Mouse (Mus musculus): ENCODE measurements at regions not wholly inside any gene's neighbourhood (a gene's known extent, or its start where the extent isn't known, plus 50 kb on each side); places are given as distances from the start of the nearest gene placed in this dataset.

DNA sequence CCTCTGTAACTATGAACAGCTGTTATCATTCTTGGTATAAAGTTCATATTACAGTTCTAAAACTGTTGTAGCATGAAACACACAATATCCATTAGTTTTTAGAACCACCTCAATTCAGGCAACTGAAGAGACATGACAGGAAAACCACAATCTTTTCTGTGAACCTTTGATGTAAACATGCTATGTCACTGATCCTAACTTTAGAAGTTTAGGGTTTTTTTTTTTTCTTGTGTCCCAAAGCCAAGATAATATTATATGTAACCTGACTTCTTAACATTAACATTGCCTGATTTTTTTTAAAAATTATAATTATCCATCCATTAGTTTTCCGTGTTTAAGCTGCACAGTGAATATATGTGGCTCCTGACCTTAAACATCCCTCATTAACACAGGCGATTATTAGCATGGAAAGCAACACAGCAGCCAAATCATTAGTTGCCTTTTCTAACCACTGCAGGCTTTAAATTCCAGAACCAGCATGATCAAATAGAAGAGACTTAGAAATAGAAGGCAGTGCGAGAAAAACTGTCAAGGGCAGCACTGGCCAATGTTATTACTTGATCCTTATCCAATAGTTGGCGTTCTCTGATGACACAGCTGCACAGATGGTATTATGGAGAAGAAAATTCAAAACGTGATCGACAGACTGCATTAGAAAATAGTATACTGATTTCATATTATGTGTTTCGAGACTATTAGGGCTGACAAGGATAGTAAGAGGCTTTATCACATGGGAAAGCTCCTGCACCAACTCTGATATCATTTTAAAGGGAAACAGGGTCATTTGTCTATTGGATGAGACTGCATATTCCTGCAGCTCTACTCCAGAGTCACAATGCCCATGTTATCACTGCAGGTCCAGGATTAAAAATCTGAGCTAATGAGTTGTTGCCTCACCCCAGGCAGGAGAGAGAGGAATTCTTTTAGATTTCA lies 321.7 kb upstream of the Clec14a start:
- in situ Hi-C loops (cut with MboI, MseI): no loop called here

DNA sequence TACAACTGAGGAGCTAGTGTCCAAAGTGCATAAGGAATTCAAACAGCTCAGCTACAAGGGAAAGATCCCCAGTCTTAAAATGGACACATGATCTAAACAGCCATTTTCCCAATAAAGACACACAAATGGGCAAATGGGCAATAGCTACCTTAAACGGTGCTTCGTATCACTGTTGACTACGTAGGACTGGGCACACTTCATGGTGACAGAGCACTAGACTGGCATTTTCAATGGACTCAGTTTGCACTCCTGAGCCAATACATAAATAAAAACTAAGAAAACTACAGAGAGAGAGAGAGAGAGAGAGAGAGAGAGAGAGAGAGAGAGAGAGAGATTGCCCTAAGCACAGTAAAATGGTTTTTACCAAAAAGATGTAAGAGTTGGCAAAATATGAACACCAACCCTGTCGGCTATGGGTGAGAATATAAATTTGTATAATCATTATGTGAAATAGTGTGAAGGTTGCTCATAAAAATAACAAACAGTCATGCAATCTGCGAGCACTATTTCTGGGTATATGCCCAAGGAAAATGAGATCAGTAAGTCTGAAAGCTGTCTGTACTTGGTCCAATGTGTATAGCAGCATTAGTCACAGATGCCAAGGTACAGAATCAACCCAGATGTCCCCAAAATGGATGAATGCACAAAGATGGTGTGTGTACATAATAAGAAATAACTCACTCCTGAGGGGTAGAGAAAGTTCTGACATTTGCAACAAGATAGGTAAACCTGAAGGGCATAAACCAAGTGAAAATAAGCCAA lies 312.9 kb upstream of the Clec14a start:
- in situ Hi-C loops (cut with MboI, MseI): no loop called here

DNA sequence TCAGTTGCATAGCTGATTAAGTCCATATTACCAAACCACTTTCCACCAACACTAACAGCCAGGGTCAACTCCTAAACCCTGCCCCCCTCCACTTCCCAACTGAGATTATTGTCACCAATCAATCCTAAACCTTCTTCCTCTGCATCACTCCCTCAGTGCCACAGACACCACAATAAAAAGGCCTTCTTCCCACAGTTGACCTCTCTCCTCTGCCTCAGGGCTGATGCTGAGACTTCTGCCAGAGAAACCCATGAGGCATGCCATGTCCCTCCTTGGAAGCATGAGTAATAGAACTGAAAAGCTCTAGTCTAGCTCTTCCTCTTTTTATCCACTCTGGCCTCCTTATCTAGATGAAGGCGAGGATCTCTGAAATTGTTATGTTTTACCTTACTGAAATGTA lies 300.0 kb upstream of the Clec14a start:
- in situ Hi-C loops (cut with MboI, MseI): no loop called here

DNA sequence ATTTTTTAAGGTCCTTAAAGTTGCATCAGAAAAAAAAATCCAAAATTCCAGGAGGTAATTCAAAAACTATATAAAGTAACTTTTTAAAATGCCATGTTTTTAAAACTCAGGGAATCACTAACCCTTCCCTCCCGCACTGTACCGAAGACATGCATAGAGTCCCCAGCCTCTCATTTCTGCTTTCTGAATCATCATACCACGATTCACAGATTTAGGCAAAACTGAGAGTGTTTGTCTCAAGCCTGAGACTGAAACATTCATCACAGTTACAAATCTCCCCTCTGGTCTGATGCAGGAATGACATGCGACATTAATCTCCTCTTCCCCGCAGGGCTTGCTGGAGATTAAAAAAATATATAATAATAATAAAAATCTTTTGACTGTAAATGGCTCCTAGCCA lies 291.8 kb upstream of the Clec14a start:
- in situ Hi-C loops (cut with MboI, MseI): no loop called here

DNA sequence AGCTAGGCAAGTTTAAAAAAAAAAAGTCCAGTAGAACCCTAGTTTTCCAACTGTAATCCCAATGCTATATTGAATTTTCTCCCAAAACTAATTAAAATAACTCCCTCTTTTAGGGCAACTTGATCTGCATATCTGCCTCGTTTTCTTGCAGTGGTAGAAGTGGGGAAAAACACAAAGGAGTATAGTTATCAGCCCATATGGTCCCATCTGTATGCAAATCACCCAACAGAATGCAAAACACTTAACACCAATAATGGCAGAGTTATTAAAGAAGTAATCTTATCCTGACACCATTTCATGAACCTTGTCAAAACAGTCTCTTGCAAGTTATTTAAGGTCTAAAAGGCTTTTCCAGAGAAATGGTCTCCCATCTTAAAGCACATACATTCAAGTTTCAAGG lies 290.7 kb upstream of the Clec14a start:
- in situ Hi-C loops (cut with MboI, MseI): no loop called here

DNA sequence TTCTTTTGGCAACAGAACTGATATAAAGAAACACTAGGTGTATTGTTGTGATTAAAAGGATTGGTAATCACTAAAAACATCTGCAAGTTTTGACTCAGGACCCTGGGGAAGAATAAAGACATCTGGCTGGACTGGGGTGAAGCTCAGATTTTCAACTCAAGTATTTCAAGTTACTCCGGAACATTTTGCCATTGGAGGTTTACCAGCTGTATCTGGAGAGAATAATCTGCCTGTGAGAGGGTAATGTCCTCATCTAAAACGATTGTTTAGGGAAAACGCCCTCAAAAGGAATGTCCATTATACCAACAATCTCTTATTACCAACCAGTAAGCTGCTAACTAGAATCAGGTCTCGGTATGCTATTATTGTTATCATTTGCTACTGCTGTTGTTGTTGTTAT lies 288.2 kb upstream of the Clec14a start:
- in situ Hi-C loops (cut with MboI, MseI): no loop called here

DNA sequence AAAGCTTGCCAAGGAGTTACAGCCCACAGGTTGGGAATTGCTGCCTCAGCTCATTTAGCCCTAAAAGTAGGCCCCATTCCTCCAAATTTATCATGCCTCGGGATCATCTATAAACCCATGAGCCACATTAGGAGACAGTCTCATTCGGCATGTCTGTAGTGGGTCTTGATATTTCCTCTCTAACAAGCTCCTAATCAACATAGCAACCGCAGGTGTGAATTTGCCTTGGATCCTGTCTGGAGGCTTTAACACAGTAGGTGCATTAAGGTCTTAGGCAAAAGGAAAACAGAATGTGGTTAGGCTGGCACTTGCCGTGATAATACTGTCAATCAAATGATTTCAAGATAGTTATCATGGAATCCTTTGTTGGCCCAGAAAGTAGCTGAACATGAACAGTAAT lies 287.7 kb upstream of the Clec14a start:
- in situ Hi-C loops (cut with MboI, MseI): no loop called here

DNA sequence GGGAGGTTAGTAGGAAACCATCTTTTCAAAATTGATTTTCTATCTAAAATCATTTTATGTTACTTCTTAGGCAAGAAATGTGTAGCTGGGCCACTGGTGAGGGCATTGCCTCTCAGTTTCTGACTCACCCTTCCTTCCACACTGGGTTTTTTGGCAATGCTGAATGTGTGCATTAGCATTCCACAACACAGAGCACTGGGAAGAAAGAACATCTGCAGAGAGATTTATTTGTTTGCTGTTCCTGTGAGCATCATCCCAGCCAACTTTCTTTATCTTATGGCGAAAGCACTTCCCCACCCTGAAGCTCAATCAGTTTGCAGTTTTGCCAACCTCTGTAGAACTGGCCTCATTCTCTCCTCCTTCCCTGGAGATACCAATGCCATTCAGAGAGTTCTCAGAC lies 287.0 kb upstream of the Clec14a start:
- in situ Hi-C loops (cut with MboI, MseI): no loop called here

DNA sequence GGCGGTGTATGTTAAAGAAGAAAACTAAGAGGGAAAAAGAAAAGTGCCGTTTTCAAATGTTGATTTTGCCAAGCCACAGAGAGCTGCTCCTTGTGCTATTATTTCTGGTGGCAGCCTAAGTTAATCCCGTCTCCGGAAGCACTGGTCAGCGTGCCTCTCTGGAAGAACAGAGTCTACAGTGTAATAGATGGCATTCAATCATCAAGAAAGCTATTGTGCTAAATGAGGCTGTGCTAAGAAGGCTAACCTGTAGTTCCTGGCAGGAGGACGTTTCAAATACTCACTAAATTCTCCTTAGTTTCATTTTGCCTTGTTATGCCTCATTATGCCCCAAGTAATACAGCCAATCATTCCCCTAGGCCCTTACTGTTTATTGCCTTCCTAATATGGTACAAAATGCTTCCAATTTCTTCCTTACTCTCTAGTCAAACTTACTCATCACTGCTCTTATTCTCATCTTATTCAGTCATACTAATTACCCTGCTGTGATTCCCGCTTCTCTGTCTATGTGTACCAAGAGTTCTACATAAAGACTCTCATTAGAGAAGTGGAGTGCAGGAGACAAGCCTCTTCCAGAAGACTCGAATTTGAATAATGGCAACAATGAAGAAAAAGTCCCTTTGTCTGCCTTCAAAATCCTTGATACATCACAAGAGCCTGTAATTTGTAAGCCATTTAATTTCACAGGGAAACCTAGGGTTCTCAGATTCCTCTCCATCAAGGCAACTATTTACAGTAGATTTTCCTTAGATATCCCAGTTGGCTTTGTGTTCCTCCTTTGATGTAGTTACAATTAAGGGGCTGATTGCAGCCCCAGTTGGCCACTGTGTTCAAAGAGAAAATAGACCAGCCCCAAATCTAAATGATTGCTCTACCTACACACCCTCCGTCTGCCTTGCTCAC lies 282.0 kb upstream of the Clec14a start:
- in situ Hi-C loops (cut with MboI, MseI): no loop called here

DNA sequence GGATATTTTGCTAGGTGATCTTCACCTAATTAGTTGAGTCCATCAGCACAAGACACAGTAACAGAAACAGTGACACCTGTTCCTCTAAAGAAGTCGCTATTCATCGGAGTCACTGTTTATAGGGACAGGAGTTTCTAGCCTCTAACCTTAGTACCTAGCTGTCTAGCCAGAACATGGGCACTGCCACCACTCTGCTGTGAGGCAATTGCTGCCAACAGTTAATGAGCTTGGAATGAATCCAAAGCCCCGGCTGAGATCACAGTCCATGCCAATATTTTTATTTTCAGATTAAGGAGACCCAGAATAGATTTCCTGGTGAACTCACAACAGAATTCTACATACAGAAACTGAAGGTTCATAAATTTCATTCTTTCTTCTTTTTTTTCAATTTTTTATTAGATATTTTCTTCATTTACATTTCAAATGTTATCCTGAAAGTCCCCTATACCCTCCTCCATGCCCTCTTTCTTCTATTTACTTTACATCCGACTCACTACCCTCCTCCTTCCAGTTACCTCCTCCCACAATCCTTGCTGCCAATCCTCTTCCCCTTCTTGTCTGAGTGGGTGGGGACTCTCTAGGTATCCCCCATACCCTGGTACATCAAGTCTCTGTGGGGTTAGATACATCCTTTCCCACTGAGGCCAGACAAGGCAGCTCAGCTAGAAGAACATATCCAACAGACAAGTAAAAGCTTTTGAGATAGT lies 276.9 kb upstream of the Clec14a start:
- in situ Hi-C loops (cut with MboI, MseI): no loop called here

DNA sequence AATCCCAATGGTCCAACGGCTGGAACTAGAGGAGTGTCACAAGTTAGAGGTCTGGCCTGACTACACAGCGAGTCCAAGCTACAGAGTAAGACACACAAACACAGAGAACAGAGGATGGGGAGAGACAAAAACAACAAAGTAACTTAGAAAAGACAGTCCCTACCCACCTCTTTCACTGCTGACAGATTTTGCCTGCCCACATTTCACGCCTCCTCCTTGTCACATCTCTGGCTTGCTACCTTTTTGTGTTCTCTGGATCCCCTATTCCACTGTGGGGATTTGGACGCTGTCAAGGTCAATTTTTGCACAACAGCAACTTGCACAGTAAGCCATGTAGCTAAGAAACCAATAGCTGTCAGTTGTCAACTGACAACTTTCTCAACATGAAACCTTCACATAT lies 275.8 kb upstream of the Clec14a start:
- in situ Hi-C loops (cut with MboI, MseI): no loop called here

DNA sequence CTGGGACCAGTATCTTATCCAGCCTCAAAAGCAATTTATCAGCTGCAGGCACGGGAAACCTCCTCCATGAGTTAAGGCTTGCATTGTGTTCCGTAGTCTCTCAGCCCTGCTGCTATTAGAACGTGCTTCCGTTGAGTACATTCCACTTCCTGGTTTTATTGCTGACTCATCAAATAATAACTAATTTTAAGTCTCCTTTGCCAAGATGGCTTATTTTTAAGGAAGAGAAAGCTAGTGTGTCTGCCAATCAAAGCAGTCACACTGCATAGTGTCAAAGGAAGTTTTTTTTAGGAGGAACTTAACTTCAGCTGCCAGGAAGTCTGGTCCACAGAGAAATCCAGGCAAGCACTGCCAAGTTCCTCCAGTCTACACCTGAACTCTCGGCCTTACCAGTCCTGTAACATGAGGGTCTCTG lies 269.2 kb upstream of the Clec14a start:
- in situ Hi-C loops (cut with MboI, MseI): no loop called here

DNA sequence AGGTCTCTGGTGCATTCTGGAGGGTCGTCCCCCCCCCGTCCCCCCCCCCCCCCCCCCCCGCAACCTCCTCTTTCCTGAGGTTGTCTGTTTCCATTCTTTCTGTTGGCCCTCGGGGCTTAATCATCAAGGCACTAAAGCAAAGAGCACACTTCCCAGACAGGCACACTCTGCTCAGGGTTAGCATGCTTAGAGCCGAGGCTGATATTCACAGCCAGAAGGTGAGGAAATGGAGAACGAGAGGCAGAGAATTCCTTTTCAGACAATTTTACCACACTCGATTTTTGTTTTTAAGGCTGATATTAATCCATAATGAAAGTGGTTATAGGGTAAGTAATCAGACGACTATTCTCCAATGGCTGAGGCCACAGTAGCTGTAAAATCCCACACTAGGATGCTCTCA lies 268.7 kb upstream of the Clec14a start:
- in situ Hi-C loops (cut with MboI, MseI): no loop called here

DNA sequence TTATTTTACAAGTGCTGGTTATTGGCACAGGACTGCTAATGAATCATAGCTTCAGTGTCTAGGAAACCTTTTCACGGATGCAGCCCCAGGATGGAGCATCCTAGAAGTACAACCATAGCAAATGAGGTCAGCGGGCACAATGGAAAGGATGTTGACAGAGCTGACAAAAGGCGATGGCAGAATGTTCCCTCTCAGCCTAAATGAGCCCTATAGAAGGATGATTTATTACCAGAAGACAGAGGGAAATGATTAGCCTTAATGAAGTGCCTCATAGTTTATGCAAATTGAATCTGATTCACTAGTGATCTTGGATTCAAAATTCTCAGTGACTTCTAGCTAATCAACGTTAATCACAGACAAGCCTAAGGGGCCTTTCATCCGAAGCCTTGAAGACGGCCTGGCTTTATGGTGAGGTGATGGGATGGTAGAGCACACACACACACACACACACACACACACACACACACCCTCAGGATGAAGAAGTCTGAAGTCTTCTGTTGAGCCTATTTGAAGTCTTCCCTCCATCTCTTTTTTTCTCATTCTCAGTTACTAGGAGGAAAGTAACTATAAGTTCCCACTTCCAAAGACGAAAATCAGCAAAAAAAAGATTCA lies 267.4 kb upstream of the Clec14a start:
- in situ Hi-C loops (cut with MboI, MseI): no loop called here

DNA sequence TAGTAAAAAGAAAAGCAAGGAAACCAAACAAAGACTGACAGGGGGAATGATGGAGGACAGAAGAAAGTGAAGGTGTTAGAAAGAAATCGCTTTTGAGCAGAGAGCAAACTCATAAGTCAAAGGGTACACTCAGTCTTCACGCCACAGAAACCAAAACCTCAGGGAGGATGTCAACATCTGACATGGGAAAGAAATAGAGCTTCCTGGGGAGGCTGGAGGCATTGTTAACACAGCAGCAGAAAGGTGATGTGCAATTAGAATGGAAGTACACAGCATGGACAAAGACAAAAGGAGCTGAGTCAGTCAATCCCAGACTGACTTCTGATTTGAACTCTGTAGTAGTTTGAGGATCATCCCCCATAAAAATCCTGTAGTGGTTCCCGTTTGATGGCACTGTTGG lies 261.2 kb upstream of the Clec14a start:
- in situ Hi-C loops (cut with MboI, MseI): no loop called here

DNA sequence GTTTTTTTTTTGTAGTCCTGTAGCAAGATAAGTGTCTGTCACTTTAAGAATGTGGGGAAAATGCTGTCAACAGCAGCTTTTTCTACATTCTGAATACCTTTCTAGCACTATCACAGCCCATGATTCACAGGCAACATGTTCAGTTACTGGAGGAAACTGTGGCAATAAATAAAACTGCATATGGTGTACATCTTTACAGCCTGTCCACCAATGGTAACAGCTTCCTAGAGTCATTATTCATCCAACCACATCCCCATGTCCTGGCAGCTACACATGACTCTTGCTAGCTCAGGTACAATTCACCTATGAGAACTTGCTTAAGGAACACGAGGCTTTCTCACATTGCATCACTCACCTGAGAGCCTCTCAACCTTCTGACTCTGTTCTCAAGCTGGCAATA lies 247.7 kb upstream of the Clec14a start:
- in situ Hi-C loops (cut with MboI, MseI): no loop called here

DNA sequence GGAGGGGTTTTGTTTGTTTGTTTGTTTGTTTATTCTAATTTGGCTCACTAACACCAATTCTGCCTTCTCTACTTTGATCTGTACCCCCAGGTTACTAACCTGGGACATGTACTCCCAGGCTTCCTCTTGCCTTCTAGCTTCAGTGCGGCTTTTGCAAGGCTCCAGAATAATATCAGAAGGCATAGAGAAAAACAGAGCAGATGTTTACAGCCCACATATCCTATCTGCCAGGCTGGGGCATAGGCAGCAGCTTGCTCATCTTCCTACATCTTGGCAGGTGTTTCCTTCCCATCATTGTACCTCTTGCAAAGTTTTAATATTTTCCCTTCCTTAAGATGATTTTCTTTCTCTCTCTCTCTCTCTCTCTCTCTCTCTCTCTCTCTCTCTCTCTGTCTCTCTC lies 244.9 kb upstream of the Clec14a start:
- in situ Hi-C loops (cut with MboI, MseI): no loop called here

DNA sequence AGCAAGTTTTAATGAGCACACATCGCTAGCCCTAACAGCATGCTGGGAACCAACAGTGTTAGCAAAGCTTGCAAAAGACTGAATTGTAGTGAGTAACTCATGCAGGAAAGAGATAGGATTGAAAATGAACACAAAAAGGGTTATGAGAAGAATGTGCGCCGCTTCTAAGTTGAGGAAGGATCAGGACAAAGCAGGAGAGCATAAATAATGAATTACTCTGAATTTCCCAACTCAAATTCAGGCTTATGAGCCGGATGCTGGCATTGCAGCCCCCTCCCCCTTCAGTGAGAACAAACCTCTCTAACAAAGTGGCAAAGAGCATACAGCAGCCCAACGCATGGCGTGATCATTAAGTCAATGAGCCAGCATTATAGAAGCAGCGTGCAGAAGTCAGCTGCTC lies 243.6 kb upstream of the Clec14a start:
- in situ Hi-C loops (cut with MboI, MseI): no loop called here

DNA sequence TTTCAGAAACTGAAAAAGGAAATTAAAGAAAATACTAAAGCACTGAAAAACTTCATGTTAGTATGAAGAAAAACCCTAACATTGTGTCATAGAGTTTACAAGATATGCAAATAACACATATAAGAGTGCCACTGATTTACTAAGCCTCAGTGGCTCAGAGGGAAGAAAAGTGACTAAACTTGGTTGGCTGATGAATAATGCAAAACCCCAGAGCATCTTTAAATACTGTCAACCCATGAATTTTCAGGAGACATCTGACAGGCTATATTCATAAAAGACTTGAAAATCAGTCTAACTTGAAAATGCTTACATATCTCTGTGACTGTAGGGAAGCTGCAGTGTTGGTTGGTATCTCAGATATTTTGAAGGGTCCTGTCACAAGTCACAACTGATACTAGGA lies 235.2 kb upstream of the Clec14a start:
- in situ Hi-C loops (cut with MboI, MseI): no loop called here

DNA sequence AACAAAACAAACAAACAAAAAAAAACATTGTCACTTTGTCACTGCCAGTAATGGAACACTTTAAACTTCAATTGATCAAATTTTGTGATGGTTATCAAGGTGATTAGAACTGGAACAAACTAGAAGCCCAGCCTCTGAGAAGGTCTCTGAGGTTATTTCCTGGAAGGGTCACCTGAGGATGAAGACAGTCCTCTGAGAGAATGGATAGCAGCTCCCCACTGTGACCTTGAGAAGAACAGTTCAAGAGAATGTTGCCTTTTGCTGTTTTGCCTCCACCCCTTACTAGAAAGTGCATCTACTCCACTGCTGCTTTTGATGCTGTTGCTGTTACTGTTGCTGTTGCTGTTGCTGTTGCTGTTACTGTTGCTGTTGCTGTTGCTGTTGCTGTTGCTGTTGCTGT lies 205.1 kb upstream of the Clec14a start:
- in situ Hi-C loops (cut with MboI, MseI): loop anchor here (25.0 kb wide), 1 partner anchor 1387 kb away; no protein-coding TSS in a partner anchor

DNA sequence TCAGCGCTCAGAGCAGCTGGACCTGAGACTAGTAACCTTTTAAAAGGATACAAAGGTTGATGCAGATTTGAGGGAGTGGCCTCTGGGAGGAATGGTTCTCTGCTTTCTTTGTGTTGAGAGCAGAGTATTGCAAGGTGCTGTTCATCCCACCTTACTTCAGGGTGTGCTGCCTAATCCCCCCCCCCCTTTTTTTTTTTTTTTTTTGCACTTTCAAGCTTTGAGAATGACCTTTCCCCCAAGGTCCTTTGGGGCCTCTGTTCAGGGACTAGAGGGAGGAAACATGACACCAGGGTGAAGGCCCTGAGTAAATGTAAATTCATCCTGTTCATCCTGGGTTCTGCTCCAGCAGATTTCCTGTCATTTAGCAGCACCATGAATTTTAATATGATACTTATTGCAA lies 204.4 kb upstream of the Clec14a start:
- in situ Hi-C loops (cut with MboI, MseI): loop anchor here (25.0 kb wide), 1 partner anchor 1386 kb away; no protein-coding TSS in a partner anchor

All from T-helper 1 cell (primary cell).